Mouse (Mus musculus): ENCODE measurements around the gene AC153137.1.

Gene AC153137.1

GRCm38 (mm10) chr1:30930194-30930593 is 47.6 kb downstream of the AC153137.1 start:
- ChIA-PET CTCF (interaction anchor here in 3 of 4 experiments (1.0 to 1.9 kb wide), 6 partner anchors 17 to 224 kb away, joined by 3 to 9 read pairs (median 5); no protein-coding TSS in a partner anchor), POLR2A (interaction anchor here in 3 of 4 experiments (0.9 to 2.3 kb wide), 7 partner anchors 8 to 57 kb away, joined by 3 to 9 read pairs (median 4); partner anchors contain the start of gene Phf3 (in 1 of the 3))
